Mouse (Mus musculus) cerebellum, adult 2 months (tissue): ENCODE data around the gene Lrrc75b.

ENCODE experiments used
- CTCF ChIP-seq: fragments of 200-500 bp; IDR thresholded peaks from 2 replicates; pipeline ENCODE4 v1.5.1; 2011; ENCODE audit warnings: low read depth, mild to moderate bottlenecking, control low read depth, low read length, moderate library complexity, borderline replicate concordance; ENCODE audit not compliant: insufficient read depth
- POLR2A ChIP-seq: fragments of 200-500 bp; IDR thresholded peaks from 2 replicates; pipeline ENCODE4 v1.6.1; 2011; ENCODE audit warnings: low read length, control low read depth, borderline replicate concordance; ENCODE audit not compliant: insufficient read depth

DNA sequence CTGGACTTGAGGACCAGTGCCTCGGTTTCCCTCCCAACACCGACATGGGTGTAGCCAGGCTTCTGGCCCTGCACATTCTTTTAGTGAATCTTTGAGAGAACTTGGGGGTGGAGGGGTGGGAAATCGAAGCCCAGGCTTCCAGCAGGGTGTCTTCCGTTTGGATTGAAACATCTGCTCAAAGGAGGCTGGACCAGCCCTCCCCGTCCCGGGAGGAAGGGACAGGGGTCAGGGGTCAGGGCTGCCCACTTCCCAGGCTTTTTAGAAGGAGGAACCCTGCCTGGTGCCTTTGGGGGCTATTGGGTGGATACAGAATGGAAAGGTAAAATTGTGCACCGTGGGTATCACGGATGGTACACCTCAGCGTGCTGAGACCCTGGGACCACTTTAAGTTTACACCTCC lies 11.8 kb upstream of the Lrrc75b start:
- TF ChIP-seq CTCF (no peak), POLR2A (no peak)
